8 mouse cellular contexts compared by ENCODE assay signal in the genomic region with DNA sequence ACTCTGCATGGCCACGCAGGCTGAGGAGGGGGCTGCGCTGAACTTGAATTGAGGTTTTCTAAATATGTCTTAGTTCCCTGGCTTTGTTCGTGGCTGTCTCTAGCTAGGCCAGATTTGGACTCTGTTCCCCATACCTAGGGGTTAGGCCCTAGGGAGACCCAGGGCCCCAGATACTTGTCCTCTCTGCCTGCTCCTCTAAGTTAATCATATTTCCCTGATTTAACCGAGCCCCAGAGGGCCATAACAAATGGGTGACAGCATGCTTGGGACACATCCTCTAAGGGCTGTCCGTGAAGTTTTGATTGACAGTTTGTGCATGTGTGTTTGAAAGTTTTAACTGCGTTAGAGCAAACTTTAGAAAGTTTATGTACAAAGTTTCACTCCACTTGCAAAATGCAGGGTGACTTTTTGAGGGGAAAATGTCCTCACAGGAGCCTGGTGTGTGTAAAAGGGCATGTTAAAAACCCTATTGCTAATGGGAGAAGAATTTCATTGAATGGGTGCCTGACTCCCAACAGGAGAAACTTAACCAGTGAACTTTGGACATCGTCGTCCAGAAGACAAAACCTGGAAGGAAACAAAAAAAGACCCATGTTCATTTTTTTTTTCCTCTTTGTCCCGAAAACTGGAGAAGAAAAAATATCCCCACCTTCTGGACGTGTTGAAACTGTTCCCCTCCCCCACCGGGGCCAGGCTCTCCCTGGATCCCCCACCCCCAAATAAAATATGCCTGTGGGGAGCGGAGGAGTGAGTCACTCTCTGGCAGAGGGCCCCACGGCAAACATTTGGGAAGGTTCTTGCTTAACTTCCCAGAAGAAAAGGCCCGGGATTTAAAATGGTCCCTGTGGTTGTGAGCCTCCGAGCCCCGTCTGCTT. TPM values are rescaled to one million over a fixed set of nuclear protein-coding genes. Genes with fewer than 3 reads are reported as not detected.
DNase-seq lines count a peak whose midpoint lies in the region; ATAC-seq and TF ChIP-seq lines count a peak whose summit lies in the region.

No protein-coding gene starts in this region.

- H3K4me3 ChIP-seq in erythroblast, embryonic 14.5 days (replicated peaks), result peak overlapping the region; percentile 67
- peak overlapping the region; percentile 85 for H3K4me3 ChIP-seq in lung, postnatal 0 days (ENCODE audit: low read depth, low read length)
- peak overlapping the region; percentile 82 for H3K4me3 ChIP-seq in stomach, embryonic 15.5 days (replicated peaks)

- peaks cover 61% of the 10 kb centered on the region for H3K27me3 ChIP-seq in erythroblast, embryonic 14.5 days (ENCODE audit: control insufficient read depth)
- H3K27me3 ChIP-seq in lung, postnatal 0 days (replicated peaks; ENCODE audit: insufficient read depth, low read length), result no peaks in the 10 kb centered on the region
- H3K27me3 ChIP-seq in stomach, embryonic 15.5 days (replicated peaks), result no peaks in the 10 kb centered on the region

- no peak for ATAC-seq in erythroblast, adult 5-6 weeks (replicated peaks; ENCODE audit: low FRiP score, poor library complexity, severe bottlenecking)
- ATAC-seq in lung, postnatal 0 days, result peak; percentile 39
- ATAC-seq in stomach, embryonic 15.5 days (ENCODE audit: insufficient read depth, low FRiP score, low read depth), result peak; percentile 2; the same call in 1 of the 2 replicates
- ATAC-seq in granulocyte monocyte progenitor cell, adult 5-6 weeks (replicated peaks; ENCODE audit: poor library complexity, severe bottlenecking), result no peak

- H3K4me2 ChIP-seq in lung, postnatal 0 days (replicated peaks; ENCODE audit: low read depth, low read length), result peak overlapping the region; percentile 79
- peak overlapping the region; percentile 82 for H3K4me2 ChIP-seq in stomach, embryonic 15.5 days

- no peaks in the 10 kb centered on the region for H3K9me3 ChIP-seq in erythroblast, embryonic 14.5 days (ENCODE audit: control insufficient read depth, low read length)
- H3K9me3 ChIP-seq in lung, postnatal 0 days (ENCODE audit: low read length), result no peaks in the 10 kb centered on the region
- no peaks in the 10 kb centered on the region for H3K9me3 ChIP-seq in stomach, embryonic 15.5 days

- peak overlapping the region; percentile 79 for H3K9ac ChIP-seq in lung, postnatal 0 days (replicated peaks; ENCODE audit: low read depth)
- peak overlapping the region; percentile 74 for H3K9ac ChIP-seq in stomach, embryonic 15.5 days

- H3K36me3 ChIP-seq in erythroblast, embryonic 14.5 days (ENCODE audit: control insufficient read depth), result no peaks in the 10 kb centered on the region
- H3K36me3 ChIP-seq in lung, postnatal 0 days (ENCODE audit: insufficient read depth, low read length), result no peaks in the 10 kb centered on the region
- H3K36me3 ChIP-seq in stomach, embryonic 15.5 days, result no peaks in the 10 kb centered on the region

- peak; percentile 91 for DNase-seq in brain, embryonic 14.5 days (ENCODE audit: low read depth)
- peak; percentile 68 for DNase-seq in heart, adult 8-10 months (ENCODE audit: low spot score)
- peak; percentile 44 for DNase-seq in kidney, adult 9 months
- peak; percentile 92 for DNase-seq in lung, postnatal 0 days (ENCODE audit: low spot score)

- peak overlapping the region; percentile 92 for H3K27ac ChIP-seq in lung, postnatal 0 days (ENCODE audit: low read length)
- H3K27ac ChIP-seq in stomach, embryonic 15.5 days, result peak overlapping the region; percentile 95

- WGBS in lung, postnatal 0 days, result 5% methylated on average over 16 of the region's 16 CpGs
- WGBS in stomach, embryonic 15.5 days, result 6% methylated on average over 16 of the region's 16 CpGs

- TF ChIP-seq CTCF in brain, embryonic 14.5 days (IDR thresholded peaks at IDR 0.05; ENCODE audit: borderline replicate concordance, extremely low read depth, insufficient read depth, insufficient read length), result no peak
- no peak for TF ChIP-seq CTCF in lung, postnatal 0 days (IDR thresholded peaks at IDR 0.05)

- no peak for TF ChIP-seq EP300 in lung, postnatal 0 days (IDR thresholded peaks at IDR 0.05)

- no peak for TF ChIP-seq POLR2A in brain, embryonic 14.5 days (IDR thresholded peaks at IDR 0.05; ENCODE audit: borderline replicate concordance, extremely low read depth, insufficient read depth, insufficient read length, poor library complexity, severe bottlenecking)

- peaks cover 21% of the 10 kb centered on the region for H3K4me1 ChIP-seq in erythroblast, embryonic 14.5 days (ENCODE audit: control insufficient read depth)
- peaks cover 23% of the 10 kb centered on the region for H3K4me1 ChIP-seq in lung, postnatal 0 days (ENCODE audit: insufficient read depth, low read depth, low read length)
- H3K4me1 ChIP-seq in stomach, embryonic 15.5 days, result peaks cover 25% of the 10 kb centered on the region

RNA-seq across cellular contexts. Expression of a gene that starts 1.1 kb away (rescaled TPM):
- 0.21 TPM in 2 replicates for polyA plus RNA-seq in erythroblast, embryonic 14.5 days (2012)
- total RNA-seq in erythroblast, adult 5-6 weeks (2015; ENCODE audit: low replicate concordance), result 0.38 and 1.9 TPM in 2 replicates
- total RNA-seq in erythroblast, adult 5-6 weeks (2017; ENCODE audit: low replicate concordance), result 0.14 and 1.9 TPM in 2 replicates
- 41.8 and 50.4 TPM in 2 replicates for polyA plus RNA-seq in brain, embryonic 14.5 days (2012; rRNA removed)
- 1 to 10 TPM; 2.3 to 5.0 (median 2.7) TPM for total RNA-seq in heart, adult 8-10 months (2022)
- 57.8 and 69.4 TPM in 2 replicates for polyA plus RNA-seq in lung, postnatal 0 days (2015; fragmentation: Nextera tagmentation; extraction: Ambion mirVana)
- polyA plus RNA-seq in stomach, embryonic 15.5 days (2015; fragmentation: Nextera tagmentation; extraction: Ambion mirVana), result 109 and 111 TPM in 2 replicates
- total RNA-seq in granulocyte monocyte progenitor cell, adult 5-6 weeks (2014; fragmentation: Nextera tagmentation), result 7.3 and 24.4 TPM in 2 replicates
- total RNA-seq in granulocyte monocyte progenitor cell, adult 5-6 weeks (2017), result 7.5 TPM in 2 replicates

Comparison
In these comparisons a context has a peak if more than half of its experiments do, and no peak if none do; other contexts are left out.
1. ATAC-seq: peak in lung, postnatal 0 days (single experiment) and stomach, embryonic 15.5 days (single experiment); none in erythroblast, adult 5-6 weeks (single experiment) and granulocyte monocyte progenitor cell, adult 5-6 weeks (single experiment).
2. RNA of a gene that starts 1.1 kb away (polyA plus RNA-seq): 109 to 111 TPM in stomach, embryonic 15.5 days, 57.8 to 69.4 TPM in lung, postnatal 0 days and 41.8 to 50.4 TPM in brain, embryonic 14.5 days; 0.21 TPM in erythroblast, embryonic 14.5 days; every median in the first group is over 10 times any median in the second.
3. Peak in every context shown above with its lines, with median percentiles within 50 percentile points of each other: H3K4me3 ChIP-seq and DNase-seq.